Mouse (Mus musculus) ovary, adult 18-20 months (tissue): ENCODE data around the gene Ufc1.
"Not testable (repeated sequence)": the region's sequence is repeated elsewhere in the genome, so short reads cannot be mapped to it uniquely, and the experiment has no call there.

Experiments
- DNase-seq: peaks from one replicate; pipeline ENCODE4 v3.0.0; 2022; ENCODE audit warnings: low spot score, mixed read lengths

The Ufc1 gene

DNA sequence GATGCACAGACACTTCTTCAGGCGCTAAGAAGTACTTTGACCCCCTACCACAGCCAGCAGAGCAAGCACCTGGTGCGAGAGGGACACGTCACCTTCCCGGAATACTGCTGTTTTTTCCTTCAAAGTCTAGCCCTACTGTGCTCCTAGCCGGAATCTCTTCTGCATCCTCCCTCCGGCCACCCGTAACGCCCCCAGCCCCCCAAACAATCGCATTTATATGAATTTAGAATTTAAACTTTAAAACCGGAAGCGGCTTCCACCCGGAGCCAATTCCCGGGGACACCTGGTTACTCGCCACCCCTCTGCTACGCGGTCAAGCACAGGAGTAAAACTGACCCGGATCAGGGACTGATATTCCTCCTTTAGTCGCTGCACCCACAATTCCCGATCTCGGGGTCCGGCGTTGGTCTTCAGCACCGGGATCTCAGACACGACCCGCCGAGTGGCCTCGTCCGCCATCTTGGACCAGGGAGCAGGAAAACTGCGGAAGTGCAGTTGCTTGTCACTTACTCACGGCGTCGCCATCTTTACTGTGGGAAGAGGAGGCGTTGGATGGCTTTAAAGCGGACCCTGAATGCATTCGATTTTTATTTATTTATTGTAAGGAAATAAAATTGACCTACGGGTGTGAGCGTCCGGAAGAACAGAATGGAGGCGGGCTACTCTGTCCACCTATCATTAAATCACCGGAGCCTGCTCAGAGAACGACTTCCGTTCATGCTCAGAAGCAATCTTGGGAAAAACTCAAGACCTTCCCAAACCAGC is at the start of gene Ufc1:
Gene Ufc1, minus strand, starts transcription at position 727 of the 765 bp plus-strand sequence.
- peak; percentile 75 for DNase-seq

DNA sequence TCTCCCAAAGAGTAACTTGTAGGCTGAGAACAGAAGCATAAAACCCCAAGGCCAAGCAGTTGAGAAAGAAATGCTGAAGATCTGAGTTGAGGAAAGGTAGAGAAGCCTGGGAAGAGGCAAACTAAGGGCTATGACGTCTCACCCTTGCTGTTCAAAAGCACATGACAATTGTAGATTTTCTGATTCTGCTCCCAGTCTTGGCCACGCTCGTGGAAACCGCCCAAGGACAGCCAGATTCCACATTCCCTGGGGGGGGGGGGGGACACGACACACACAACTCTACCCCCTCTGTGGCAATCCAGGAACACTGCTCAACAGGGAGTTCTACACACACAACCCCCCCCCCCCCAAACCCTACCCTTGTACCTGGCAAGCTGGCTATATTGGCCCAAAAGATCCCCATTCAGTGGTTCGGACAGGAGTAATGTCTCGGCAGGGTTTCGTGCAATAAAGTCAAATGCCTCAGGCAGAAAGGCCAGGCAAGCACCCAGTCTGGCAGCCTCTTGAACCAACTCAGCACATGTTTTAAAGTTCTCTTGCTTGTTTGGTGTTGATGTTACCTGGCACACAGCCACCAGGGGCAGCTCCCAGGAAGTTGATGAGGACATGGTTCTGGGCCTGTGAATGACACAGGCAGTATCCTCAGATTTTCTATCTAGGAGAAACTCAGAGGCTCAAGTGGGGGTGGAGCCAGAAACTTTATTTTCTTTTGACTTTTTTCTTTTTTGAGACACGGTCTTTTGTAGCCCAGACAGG is 49.3 kb upstream of the Ufc1 start:
- no peak for DNase-seq

DNA sequence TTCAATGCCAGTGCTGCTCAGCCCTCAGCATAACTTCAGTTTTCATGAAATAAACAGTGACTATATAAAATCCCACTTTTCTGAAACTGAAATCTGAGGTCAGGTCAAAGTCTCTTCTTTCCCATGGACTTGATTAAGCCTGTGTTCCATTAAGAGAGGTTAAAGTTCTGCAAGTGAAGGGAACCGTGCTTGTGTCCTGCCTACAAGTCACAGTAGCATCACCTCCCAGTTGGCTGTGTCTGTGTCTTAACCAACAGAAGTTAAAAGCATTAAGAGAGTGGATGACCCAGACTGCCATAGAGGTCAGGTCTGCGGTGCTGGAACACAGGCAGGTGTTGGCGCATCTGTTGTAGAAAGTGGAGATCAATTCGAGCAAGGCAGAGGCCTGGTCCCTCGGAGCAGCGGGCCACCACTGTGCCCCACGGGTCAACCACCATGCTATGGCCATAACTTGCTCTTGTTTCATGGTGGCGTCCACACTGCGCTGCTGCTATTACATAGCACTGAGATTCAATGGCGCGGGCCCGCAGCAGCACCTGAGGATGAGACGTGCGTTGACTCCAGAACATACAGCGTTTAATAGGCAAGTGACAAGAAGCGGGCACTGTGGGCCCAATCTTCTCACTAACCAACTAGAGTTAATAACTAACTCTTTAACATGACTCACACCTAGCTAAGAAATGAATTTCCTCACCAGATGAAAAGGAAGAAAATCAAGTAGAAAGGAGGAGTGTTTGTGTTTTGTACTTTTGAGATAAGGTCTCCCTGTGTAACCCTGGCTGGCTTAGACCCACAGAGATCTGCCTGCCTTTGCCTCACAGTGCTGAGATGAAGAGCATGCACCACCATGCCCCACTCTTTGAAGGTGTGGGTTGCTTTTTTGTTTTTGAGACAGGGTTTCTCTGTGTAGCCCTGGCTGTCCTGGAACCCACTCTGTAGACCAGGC is 47.7 kb upstream of the Ufc1 start:
- DNase-seq: no peak

DNA sequence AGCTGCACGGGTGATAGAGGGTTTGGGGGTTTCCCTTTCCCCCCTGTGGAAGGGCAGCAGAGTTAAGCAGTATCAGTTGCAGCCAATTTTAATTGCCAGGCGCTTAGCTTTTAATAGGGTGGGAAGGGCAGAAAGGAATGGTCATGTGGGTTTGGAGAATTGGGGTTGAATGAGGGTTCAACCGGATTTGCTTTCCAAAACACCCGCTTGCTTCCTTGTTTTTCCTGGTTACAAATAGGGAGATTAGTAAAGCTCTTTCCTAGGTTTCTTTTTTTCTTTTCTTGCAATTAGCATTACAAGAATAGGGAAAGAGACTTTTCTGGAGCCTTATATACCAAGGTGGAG is 35.4 kb upstream of the Ufc1 start:
- DNase-seq: no peak

DNA sequence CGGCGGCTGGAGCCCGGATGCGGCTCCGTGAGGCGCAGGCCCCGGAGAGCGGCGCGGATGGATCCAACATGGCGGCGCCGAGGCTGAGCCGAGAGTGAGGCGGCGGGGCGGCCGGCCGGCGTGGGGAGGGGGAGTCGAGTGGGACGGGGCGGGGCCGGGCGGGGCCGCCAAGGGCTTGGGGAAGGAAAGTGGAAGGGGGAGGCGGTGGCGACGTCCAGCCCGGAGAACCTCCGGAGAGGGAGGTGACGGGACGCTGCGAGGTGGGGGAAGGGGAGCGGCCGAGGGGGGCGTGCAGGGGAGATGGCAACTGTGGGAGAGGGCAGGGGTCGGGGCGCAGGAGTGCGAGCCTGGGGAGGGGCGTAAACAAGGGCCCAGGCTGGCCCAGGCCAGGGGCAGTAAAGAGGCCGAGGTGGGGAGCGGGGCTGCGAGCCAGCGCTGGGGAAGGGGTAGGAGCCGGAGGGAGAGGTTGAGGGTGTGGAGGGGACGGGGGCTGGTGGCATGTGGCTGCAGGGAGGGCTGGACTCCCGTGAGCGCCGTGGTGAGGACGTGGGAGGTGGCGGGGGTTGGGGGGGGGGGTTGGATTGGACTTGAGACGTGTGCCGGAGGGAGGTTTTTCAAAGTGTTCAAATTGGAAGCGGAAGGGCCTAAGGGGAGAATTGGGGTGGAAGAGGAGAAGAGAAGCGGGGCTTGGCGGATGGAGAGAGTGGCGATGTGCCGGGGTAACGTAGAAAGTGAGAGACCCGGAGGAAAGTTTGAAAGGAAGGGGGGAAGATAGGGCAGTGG is 34.8 kb upstream of the Ufc1 start:
- DNase-seq: no peak

DNA sequence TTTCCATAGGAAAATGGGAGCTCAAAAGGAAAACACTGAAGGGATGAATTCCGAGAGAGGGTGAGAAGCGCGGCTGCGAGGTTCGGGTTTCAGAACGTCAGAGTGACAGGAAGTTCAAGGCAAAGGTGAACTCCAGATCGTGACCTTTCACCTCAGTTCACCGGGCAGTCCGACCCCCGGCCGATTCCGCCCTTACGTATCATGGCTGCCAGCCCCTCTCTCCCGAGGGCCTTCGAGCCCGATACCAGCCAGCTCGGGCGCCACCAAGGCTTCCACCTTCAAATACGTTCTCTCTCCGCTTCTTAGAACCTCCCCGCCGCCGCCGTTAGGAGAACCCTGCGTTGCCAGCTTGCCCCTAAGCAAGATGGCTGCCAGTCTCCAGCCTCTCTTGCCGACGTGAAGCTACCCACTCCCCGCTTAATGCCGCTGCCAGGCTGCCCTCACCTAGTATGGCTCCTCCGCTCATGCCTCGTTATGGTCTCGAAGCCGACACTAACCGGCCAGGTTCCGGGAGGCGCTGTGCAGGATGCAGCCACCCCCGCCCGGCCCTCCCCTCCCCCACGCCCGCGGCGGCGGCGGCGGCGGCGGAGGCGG is 34.1 kb upstream of the Ufc1 start, which contains the start of gene Dedd:
Gene Dedd, plus strand, starts transcription at position 307 of the 594 bp plus-strand sequence.
- peak; percentile 94 for DNase-seq

DNA sequence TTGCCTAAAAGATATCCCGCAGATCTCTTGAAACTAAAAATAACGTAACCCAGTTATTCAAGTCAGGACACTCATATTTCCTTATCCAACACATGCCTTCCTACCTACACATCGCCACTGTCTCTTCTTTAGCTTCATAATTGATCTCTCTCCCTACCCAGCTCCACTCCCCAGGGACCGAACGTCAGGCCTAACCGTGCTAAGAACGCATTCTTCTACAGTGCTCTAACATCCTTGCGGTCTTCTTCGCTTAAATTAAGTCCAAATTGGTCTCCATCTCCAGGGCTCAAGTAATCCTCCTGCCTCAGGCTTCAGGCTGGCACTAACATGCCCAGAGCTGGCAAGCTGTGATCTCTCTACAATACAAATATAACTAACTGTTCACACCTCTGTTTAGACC is 33.4 kb upstream of the Ufc1 start:
- DNase-seq: no peak

DNA sequence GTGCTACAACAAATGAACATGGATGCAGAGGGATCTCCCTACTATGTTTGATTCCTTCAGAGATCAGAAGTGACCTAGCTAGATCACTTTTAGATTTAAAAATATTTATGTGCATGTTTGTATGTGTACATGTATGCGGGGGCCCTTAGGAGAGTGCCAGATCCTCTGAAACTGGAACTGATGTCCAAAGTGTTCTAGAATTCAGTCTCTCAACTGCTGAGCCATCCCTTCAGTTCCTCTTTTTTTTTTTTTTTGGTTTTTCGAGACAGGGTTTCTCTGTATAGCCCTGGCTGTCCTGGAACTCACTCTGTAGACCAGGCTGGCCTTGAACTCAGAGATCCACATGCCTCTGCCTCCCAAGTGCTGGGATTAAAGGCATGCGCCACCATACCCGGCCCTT is 31.8 kb upstream of the Ufc1 start:
- DNase-seq: not testable (repeated sequence)

DNA sequence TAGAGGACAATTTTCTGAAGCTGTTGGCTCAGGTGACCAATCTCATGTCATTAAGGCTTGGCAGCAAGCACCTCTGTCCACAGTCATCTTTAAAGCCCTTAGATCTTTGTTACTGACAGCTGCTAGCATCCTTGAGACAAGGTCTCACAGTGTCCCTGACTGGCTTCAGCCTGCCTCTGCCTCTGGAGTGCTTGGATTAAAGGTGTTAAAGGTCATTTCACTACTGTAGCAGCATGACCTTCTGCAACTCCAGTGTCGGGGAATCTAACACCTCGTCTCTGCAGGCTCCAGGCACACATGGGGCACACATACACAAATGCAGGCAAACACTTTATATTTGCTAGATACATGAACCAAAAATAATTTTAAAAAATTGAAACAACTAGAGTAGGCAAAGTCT is 30.7 kb upstream of the Ufc1 start:
- DNase-seq: no peak

DNA sequence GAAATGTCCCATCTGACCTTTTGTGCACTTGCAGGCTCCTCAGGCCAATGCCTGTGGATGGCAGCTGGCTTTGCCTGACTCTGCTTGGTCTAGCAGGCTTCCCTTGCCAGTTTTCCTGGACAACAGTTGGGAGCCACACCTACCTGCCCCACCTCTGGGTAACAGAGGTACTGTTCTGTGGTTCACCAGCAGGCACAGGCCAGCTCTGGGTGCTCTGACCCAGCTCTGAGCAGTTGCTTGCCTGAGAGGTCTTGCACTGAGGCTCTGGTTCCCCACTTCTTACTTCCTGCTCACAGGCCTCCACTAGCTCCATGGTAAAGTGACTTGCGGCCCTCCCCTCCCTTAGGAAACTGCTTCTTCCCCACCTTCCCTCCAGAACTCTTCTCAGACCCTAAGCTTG is 27.2 kb upstream of the Ufc1 start:
- no peak for DNase-seq

DNA sequence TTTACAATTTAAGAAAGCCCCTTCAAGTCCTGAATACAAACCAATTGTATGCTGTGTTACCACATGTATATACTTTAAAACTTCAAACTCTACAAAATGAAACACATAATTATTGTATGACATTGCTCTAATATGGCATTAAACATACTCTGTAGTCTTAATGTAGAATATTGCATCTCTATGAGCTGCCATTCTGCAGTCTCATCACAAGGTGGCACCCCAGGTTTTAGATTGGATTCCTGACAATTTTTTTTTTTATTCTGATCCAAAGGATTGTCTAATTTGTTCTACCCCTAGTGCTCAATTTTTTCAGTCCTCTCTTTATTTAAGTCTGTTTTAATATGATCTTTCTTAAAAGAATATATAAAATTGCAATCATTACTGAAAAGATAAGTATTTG is 26.6 kb upstream of the Ufc1 start:
- DNase-seq: no peak

DNA sequence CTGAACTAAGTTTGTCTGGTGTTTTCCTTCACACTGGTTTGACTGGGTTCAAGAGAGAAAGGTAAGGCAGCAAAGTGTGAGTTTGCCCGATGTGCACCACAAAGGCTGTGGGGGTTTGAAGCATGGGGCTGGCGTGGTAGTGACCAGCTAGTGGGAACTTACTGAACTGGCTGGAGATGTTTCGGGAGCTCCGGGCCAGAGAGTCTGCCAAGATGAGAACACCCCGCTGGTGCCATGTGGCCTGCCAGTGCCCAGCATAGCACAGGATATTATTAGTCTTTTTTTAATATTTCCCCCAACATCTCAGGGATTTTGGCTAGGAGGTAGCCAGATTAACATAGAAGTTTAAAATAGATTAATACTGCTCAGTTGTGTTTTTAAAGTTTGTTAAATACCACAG is 25.3 kb upstream of the Ufc1 start:
- no peak for DNase-seq

DNA sequence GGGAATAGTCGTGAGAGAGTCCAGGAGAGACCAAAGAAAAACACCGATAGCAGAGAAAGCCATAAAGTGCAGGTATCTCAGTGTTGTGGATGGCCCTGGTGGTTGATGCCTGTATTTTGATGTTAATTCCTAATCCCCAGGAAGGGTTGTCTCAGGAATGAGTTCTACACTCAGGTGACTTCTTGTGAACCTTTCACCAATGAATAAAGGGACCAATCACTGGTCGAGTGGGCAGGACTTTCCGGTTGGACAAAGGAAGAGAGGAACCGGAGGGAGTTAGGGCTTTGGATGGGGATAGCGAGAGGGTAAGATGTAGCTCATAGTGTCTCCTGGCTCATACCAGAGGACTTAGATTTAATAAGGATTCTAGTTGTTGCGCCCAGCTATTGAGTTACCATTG is 24.9 kb upstream of the Ufc1 start:
- DNase-seq: no peak

DNA sequence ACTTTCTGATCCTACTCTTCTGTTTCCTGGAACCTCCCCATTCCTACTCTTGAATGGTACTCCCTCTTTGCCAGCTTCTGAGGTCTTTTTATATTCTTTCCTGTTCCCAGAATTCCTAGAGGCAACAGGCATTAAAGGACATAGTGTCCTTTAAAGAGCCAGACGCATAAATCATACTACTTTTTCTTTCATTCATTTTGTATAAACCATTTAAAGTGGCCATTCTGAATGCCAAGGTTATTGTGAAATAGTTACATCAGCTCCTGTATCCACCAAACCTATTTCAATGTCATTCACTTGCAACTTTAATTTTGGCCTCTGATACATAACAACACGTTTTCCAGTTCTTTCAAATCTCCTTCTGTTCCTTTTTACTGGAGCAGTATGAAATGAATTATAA is 14.5 kb upstream of the Ufc1 start:
- no peak for DNase-seq

DNA sequence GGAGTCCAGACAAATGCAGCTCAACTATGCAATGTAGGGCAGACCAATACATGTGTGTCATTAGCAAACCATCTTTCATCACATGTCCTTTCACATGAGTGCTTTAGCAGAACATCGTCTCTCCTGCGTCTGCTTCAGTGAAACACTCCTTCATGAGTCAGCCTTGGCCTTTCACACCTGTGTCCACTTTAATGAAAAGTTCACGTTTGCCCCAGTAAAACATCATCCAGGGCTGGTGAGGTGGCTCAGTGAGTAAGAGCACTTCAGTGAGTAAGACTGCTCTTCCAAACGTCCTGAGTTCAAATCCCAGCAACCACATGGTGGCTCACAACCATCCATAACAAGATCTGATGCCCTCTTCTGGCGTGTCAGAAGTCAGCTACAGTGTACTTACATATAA is 11.3 kb upstream of the Ufc1 start:
- not testable (repeated sequence) for DNase-seq

DNA sequence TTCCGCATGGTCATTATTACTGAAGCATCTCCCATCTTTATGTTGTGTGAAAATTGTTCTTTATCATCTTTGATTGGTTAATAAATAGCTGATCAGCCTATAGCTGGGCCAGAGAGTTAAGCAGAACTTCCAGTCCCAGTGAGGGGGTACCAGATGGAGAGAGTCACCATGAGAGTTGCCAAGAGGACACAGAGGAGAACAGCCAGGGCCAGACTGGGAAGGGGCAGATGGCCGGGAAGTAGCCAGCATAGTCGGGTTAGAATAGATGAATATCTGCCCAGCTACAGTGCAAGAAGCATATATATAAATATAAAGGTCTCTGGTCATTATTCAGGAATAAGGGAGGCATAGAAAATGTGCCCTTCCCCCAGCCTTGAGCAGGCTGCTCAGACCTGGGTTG is 3.4 kb upstream of the Ufc1 start:
- no peak for DNase-seq

DNA sequence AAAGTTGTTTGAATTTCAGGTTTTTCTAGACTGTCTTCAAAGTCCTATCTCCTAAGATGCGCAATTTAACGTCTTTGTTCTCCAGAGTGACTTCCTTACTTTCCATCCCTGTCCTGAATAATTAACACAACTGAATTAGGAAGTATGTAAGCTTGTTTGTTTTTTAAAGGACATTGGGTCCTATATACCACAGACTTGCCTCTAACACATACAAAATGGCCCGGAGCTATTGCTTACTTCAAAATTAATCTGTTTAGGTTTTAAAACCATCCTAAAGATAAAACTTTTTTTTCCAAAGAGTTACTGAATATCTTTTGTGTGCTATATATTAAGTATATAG is 209 bp upstream of the Ufc1 start:
- DNase-seq: no peak

DNA sequence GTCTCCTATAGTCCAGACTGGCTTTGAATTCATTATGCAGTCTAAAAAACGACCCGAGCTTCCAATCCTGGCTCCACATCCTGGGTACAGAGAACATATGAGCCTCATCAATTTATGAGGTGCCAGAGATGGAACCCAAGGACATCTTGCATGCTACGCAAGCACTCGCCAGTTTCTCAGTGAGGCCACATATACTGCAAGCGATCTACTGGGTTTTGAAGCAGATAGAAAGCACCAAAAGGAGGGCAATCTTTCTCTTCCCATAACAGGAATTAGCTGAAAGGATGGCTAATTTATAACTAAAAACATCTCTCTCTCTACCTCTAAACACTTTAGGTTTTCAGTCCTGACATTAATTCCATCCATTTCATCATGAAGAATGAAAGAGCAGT is 922 bp downstream of the Ufc1 start:
- DNase-seq: no peak

DNA sequence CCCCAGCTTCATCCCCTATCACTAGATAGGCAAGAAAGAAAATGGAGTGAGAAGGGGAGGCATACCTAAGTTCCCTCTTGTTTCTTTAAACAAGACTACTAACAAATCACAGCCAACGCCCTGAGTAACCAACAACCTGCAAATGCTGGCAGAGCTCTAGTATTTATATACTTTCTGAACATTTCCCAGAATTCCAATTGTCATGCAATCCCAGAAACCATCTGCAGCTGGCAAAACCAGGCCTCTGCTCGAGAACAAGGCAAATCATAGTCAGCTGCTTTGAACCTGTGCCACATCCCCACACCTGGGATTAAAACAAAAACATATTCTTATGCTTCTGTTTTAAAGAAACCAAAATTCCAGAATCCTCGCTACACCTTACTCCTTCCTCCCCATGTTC is 1.5 kb downstream of the Ufc1 start:
- no peak for DNase-seq

DNA sequence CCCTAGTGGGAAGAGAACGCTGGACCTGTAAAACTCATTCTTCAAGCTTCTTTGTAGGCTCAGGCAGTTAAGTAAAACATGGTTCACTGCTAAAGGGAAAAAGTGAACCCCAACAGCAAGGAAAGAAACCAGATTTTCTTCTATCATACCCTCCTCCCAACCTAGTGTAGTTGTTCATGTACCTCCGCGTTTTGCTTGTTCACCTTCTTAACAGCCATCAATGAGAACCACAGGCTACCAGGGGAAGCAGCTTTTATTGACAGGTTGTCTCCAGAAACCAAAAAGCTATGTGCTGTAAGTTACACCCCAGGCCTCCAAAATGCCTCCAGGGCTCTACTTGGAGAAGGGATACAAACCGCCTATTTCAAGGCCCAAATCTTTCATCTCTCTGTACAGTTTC is 6.5 kb downstream of the Ufc1 start:
- no peak for DNase-seq
